Comparison of ENCODE assay signal across 9 mouse cellular contexts in genomic region chr1:39196676-39197375, GRCm38 (mm10). TPM values are rescaled to one million over a fixed set of nuclear protein-coding genes. Genes with fewer than 3 reads are reported as not detected.
DNase-seq lines count a peak whose midpoint lies in the region; ATAC-seq and TF ChIP-seq lines count a peak whose summit lies in the region.
"Had no signal": no experiment of that assay in that cellular context is flagged by ENCODE, and none has a peak within 500 bp of the region (broad histone marks: within the 10 kb centered on the region; RNA-seq: fewer than 3 reads in every experiment).

No protein-coding gene starts in this region.

- no peaks in the 10 kb centered on the region for H3K9me3 ChIP-seq in forebrain, embryonic 13.5 days (replicated peaks)
- H3K9me3 ChIP-seq in forebrain, embryonic 15.5 days, result no peaks in the 10 kb centered on the region
- no peaks in the 10 kb centered on the region for H3K9me3 ChIP-seq in lung, postnatal 0 days (ENCODE audit: low read length)

- intact Hi-C loops in gastrocnemius, postnatal 36 days (cut with DNase I), result loop anchor here (10.0 kb wide), 1 partner anchor 328 kb away; no protein-coding TSS in a partner anchor

- peaks cover 21% of the 10 kb centered on the region for H3K4me1 ChIP-seq in forebrain, embryonic 13.5 days
- H3K4me1 ChIP-seq in forebrain, embryonic 15.5 days, result peaks cover 25% of the 10 kb centered on the region
- H3K4me1 ChIP-seq in lung, postnatal 0 days (ENCODE audit: insufficient read depth, low read depth, low read length), result peaks cover 9% of the 10 kb centered on the region; the same call in 1 of the 2 replicates

- TF ChIP-seq CTCF in lung, postnatal 0 days (IDR thresholded peaks at IDR 0.05), result peak; percentile 58

- no peak overlapping the region for H3K4me2 ChIP-seq in forebrain, embryonic 13.5 days
- no peak overlapping the region for H3K4me2 ChIP-seq in forebrain, embryonic 15.5 days (replicated peaks)
- no peak overlapping the region for H3K4me2 ChIP-seq in lung, postnatal 0 days (replicated peaks; ENCODE audit: low read depth, low read length)

- H3K27ac ChIP-seq in forebrain, embryonic 13.5 days, result no peak overlapping the region
- no peak overlapping the region for H3K27ac ChIP-seq in forebrain, embryonic 15.5 days (replicated peaks)
- H3K27ac ChIP-seq in lung, postnatal 0 days (ENCODE audit: low read length), result peak overlapping the region; percentile 11

- peaks cover 48% of the 10 kb centered on the region for H3K27me3 ChIP-seq in forebrain, embryonic 13.5 days
- H3K27me3 ChIP-seq in forebrain, embryonic 15.5 days, result peaks cover 40% of the 10 kb centered on the region
- peaks cover 7% of the 10 kb centered on the region; the same call in 1 of the 2 replicates for H3K27me3 ChIP-seq in lung, postnatal 0 days (replicated peaks; ENCODE audit: insufficient read depth, low read length)

- H3K9ac ChIP-seq in forebrain, embryonic 13.5 days, result no peak overlapping the region
- H3K9ac ChIP-seq in forebrain, embryonic 15.5 days (replicated peaks), result no peak overlapping the region
- no peak overlapping the region for H3K9ac ChIP-seq in lung, postnatal 0 days (replicated peaks; ENCODE audit: low read depth)

- 0 out of 2 replicates have a peak, but pooled peaks have one; percentile 31 for ATAC-seq in forebrain, embryonic 13.5 days
- ATAC-seq in forebrain, embryonic 15.5 days (replicated peaks), result no peak
- peak; percentile 76 for ATAC-seq in lung, postnatal 0 days

- no peak overlapping the region for H3K4me3 ChIP-seq in forebrain, embryonic 13.5 days
- H3K4me3 ChIP-seq in forebrain, embryonic 15.5 days, result no peak overlapping the region
- H3K4me3 ChIP-seq in lung, postnatal 0 days (ENCODE audit: low read depth, low read length), result no peak overlapping the region

- no peaks in the 10 kb centered on the region for H3K36me3 ChIP-seq in forebrain, embryonic 13.5 days (ENCODE audit: poor library complexity, severe bottlenecking)
- H3K36me3 ChIP-seq in forebrain, embryonic 15.5 days, result no peaks in the 10 kb centered on the region
- H3K36me3 ChIP-seq in lung, postnatal 0 days (ENCODE audit: insufficient read depth, low read length), result no peaks in the 10 kb centered on the region
- H3K36me3 ChIP-seq: G1E had no signal

- DNase-seq in 3134 (ENCODE audit: extremely low read depth, insufficient read length, low spot score), result peak; percentile 70
- peak; percentile 21 for DNase-seq in adrenal gland, adult 8-10 months
- peak; percentile 93 for DNase-seq in lung, postnatal 0 days (ENCODE audit: low spot score)
- no peak for DNase-seq in layer of hippocampus, postnatal 10 days (ENCODE audit: low spot score in 2 of 2)
- DNase-seq in gastrocnemius, postnatal 36 days, result no peak
- no peak for DNase-seq in cerebellum, adult 8-10 months

- WGBS in forebrain, embryonic 13.5 days, result 53% methylated on average over 12 of the region's 12 CpGs
- 51% methylated on average over 12 of the region's 12 CpGs for WGBS in forebrain, embryonic 15.5 days
- 37% methylated on average over 12 of the region's 12 CpGs for WGBS in lung, postnatal 0 days

- peak; percentile 53; the same call in 1 of the 2 replicates for TF ChIP-seq EP300 in lung, postnatal 0 days (IDR thresholded peaks at IDR 0.05)

RNA-seq across cellular contexts. Expression of gene Npas2, which starts 3.3 kb away (rescaled TPM):
- 0.15 and 0.37 TPM in 2 replicates for polyA plus RNA-seq in forebrain, embryonic 13.5 days (2015; fragmentation: Nextera tagmentation; extraction: Ambion mirVana)
- polyA plus RNA-seq in forebrain, embryonic 15.5 days (2015; fragmentation: Nextera tagmentation; extraction: Ambion mirVana), result 0.86 and 0.99 TPM in 2 replicates
- total RNA-seq in adrenal gland, adult 8-10 months (2022), result 1 to 10 TPM in 3 of 4 experiments, under 1 TPM in 1; 0.80 to 1.5 (median 1.3) TPM
- polyA plus RNA-seq in lung, postnatal 0 days (2015; fragmentation: Nextera tagmentation; extraction: Ambion mirVana), result 2.2 TPM in 2 replicates
- total RNA-seq in layer of hippocampus, postnatal 10 days (2021), result 10 to 100 TPM; 19.8 to 21.3 TPM
- total RNA-seq in gastrocnemius, postnatal 36 days (2021), result under 1 TPM; 0.54 to 0.96 TPM
- polyA plus RNA-seq: G1E had no signal

Comparison
In these comparisons a context has a peak if more than half of its experiments do, and no peak if none do; other contexts are left out.
1. DNase-seq: peak in 3134 (single experiment), adrenal gland, adult 8-10 months (single experiment) and lung, postnatal 0 days (single experiment); none in layer of hippocampus, postnatal 10 days (0 of 2), gastrocnemius, postnatal 36 days (0 of 2) and cerebellum, adult 8-10 months (single experiment).
2. RNA of gene Npas2, which starts 3.3 kb away (total RNA-seq): 19.8 to 21.3 TPM in layer of hippocampus, postnatal 10 days; 0.80 to 1.5 TPM in adrenal gland, adult 8-10 months and 0.54 to 0.96 TPM in gastrocnemius, postnatal 36 days; every median in the first group is over 4 times any median in the second.